Mouse (Mus musculus) heart, embryonic 11.5 days (tissue): ENCODE results near the gene Ctbs. TPM values are rescaled to one million over a fixed set of nuclear protein-coding genes. Genes with fewer than 3 reads are reported as not detected.

ENCODE experiments used
- polyA plus RNA-seq: library from polyadenylated mRNA; unstranded; fragments of >200 nt; fragmentation: Nextera tagmentation; extraction: Ambion mirVana; gene quantifications from 2 replicates; pipeline ENCODE4 v1.2.1, GENCODE M21; 2014

The Ctbs gene
- polyA plus RNA-seq, 1 experiment from 2014 or later = 10.8 TPM

Other genes with a start within 250 kb of the Ctbs start
- 39.9 and 49.7 TPM in 2 replicates for gene Lpar3, start 228.8 kb upstream of the Ctbs start, polyA plus RNA-seq
- gene Ssx2ip, start 45.2 kb upstream of the Ctbs start, polyA plus RNA-seq = 29.7 and 32.1 TPM in 2 replicates
- gene Spata1, start 50.0 kb downstream of the Ctbs start, polyA plus RNA-seq = 6.9 and 7.3 TPM in 2 replicates
- gene Gng5, start 50.0 kb downstream of the Ctbs start, polyA plus RNA-seq = 1,522 and 1,550 TPM in 2 replicates
- gene Rpf1, start 71.6 kb downstream of the Ctbs start, polyA plus RNA-seq = 47.2 and 49.8 TPM in 2 replicates
- gene Uox, start 120.6 kb downstream of the Ctbs start, polyA plus RNA-seq = not detected in 2 replicates
- gene Dnase2b, start 165.8 kb downstream of the Ctbs start, polyA plus RNA-seq = not detected in 2 replicates
- not detected in 2 replicates for gene 4930503B20Rik, start 201.5 kb downstream of the Ctbs start, polyA plus RNA-seq
- 1.2 and 1.7 TPM in 2 replicates for gene Samd13, start 235.8 kb downstream of the Ctbs start, polyA plus RNA-seq